Mouse (Mus musculus) lung, adult 18-20 months (tissue): ENCODE results near the gene Cngb1.

ENCODE experiments used
- DNase-seq, 2 experiments: peaks; one replicate each; pipeline ENCODE4 v3.0.0; 2022; ENCODE audit warnings: mixed read lengths in 2 of 2

Cngb1 gene

DNA sequence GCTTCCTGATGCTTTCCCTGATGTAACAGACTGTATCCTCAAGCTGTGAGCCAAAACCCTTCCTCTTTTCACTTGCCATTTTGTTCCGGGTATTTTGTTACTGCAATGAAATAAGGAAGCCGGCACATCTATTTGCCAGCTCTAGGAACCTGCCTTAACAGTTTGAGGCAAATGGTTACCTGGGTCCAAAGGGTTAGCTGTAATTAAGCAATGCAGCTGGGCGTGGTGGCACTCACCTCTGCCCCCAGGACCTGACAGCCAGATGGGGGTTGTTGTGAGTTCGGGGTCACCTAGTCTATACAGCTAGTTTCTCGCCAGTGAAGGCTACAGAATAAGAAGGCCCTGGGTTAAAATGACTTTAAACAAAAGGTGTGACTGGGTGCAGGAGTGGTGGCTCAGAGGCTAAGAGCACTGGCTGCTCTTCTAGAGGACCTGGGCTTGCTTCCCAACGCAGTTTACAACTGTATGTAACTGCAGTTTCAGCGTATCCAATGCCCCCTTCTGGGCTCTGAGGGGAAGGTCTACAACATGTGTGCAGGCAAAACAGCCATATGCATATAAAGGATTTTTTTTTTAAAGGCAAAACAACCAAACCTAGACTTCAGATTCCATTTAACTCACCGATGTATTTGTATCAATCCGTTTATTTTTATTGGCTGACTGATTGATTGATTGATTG lies 114.7 kb downstream of the Cngb1 start:
- no peak for DNase-seq
